Mouse (Mus musculus): ENCODE data around the gene Adamtsl1. TPM values are rescaled to one million over a fixed set of nuclear protein-coding genes. Genes with fewer than 3 reads are reported as not detected.
A peak's percentile ranks its signal among the peaks of the same experiment; 100 is the strongest.

Adamtsl1 gene
- total RNA-seq, 2 experiments from 2014 or later = 15.9 to 19.9 TPM

DNA sequence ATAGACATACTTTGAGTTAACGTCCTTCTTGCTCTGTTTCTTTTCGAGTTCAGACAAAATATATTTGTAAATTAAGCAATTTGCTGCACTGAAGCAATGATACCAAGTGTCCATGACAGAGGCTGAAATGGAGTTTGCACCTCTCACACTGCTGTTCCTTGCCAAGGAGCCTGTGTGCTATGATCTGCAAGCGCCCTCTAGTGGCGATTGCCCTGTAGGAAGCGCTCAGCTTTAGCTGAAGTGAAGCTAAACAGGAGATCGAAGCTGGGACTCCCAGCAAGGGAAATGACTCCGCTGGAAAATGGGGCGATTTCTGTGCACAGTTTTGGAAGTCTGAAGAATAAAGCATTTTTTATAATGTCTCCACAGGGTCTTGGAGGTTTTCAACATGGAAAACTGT lies 287.8 kb downstream of the Adamtsl1 start:
- peak; percentile 73 to 84 for DNase-seq

DNA sequence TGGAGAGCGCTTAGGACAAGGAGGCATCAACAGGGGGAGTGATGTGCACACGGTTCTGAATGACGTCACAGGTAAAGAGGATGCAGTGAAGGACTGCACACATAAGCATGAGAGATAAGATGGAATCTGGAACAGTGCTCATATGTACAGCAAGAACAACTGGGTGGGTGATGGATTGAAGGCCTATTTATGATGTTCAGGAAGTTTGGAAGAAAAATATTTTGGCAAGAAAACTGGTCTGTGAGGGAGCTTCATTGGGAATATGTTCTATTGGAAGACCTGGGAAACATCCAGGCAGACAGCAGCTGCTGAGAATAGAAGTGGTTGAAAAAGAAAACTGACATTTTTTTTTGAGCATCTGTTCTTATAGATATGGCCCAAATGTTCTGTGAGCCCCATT lies 300.4 kb downstream of the Adamtsl1 start:
- no peak for DNase-seq

DNA sequence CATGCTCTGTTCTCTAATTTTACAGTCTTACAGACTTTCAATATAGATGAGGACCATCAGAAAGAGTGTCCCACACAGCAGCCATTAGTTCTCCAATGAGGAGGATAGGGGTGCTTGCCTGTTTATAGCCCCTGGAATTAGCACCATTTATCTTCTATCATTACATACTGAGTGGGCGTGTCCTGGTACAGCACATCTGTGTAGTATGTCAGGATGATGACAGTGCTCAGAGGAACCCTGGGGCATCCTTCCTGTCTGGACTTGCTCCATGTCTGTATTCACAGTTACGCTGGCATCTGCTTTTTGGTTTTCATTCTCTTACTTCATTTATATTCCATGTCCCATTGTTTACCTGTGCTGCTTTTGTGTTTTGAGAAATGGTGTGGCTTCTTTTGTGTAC lies 304.5 kb downstream of the Adamtsl1 start:
- no peak for DNase-seq

DNA sequence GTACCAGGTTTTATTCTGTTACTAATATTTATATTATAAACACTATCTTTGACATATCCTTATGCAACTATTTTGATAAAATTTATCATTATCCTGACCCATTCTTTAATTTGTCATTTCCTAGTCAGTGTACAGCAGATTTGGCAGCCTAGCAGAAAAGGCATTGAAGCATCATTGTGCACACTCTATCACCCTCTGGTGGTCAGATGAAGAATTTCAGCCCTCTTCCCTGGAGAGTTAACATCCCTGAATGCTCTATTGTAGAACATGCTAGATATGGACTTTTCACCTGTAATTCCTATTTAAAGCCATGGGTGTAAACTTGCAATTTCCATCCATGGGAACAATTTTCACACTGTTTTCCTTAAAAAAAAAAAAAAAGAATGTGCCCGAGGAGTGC lies 305.2 kb downstream of the Adamtsl1 start:
- peak; percentile 17 to 49 for DNase-seq

DNA sequence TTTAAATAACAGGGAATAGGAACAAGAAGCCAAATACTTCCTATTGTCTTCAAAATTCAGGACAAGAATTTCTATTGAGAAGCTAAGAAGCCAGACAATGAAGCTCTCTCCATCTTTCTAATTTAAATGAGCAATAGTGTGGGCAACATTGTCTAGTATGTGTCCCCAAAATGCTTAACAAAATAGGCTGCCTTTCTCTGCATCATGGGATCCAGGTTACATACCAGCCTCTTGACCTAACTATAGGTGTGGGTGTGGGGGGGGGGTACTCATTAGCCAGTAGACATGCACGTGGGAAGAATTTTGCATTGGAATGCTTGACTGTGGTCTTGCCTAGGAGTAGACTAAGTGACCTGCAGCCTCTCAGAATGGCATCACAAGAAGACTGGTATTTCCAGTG lies 305.9 kb downstream of the Adamtsl1 start:
- DNase-seq = no peak

DNA sequence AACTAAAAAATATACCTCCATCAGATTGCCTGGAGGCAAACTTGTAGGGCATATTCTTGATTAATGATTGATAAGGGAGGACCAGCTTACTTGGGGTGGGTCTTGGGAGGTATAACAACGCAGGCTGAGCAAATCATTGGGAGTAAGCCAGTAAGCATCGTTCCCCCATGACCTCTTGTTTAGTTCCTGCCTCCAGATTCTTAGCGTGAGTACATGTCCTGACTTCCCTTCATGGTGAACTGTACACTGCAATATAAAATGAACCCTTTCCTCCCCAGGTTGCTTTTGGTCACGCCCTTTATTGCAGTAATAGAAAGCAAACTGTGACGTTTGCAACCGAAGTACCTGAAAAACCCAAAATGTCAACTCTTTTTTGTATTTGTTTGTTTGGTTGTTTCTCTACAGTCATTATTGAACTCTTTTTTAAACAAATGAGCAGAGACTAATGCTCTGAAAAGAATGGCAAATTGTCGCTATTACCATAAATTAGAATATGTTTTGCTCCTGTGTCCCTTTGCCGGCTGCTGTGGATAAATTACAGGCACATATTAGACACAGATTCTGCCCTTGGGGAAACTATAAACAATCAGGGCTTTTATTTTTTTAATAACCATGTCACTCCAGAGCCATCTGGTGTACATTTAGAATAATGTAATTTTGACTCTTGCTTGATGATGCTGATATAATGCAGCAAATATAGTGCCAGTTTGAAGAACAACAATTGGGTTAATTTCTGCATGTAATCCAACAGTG lies 310.2 kb downstream of the Adamtsl1 start:
- DNase-seq = no peak

DNA sequence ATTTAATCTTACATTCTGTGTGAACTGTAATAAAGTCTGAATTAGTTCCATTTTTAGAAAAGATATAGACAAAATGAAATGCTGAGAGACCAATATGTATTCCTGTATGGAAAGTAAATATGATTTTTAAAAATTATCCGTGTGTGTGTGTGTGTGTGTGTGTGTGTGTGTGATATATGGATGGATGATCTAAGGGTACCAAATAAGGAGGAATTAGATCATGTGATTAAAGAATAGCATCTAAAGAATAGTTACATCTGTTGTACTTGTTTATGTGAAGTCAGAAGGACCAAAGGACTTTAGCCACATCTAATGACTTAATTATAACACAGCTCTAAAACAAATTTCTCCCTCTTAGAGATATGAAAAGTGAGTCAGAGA lies 310.7 kb downstream of the Adamtsl1 start:
- DNase-seq = no peak

DNA sequence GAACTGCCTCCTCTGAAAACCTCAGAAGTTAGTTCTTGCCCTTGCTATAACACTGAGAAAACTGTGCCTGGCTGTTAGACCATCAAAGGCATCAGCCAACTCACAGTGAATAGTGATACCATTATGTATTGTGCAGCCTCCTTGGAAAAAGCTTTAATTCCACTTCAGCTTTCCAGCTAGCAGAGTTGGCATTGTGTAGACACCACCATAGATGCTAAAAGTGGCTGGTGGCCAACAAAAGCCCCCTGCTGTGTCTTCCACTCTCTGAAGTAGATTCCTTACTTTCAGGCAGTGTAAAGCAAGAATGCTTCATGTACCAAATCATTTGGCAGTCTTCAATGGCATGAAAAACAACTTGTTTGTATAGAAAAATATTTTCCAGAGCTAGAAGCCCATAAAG lies 323.1 kb downstream of the Adamtsl1 start:
- no peak for DNase-seq

DNA sequence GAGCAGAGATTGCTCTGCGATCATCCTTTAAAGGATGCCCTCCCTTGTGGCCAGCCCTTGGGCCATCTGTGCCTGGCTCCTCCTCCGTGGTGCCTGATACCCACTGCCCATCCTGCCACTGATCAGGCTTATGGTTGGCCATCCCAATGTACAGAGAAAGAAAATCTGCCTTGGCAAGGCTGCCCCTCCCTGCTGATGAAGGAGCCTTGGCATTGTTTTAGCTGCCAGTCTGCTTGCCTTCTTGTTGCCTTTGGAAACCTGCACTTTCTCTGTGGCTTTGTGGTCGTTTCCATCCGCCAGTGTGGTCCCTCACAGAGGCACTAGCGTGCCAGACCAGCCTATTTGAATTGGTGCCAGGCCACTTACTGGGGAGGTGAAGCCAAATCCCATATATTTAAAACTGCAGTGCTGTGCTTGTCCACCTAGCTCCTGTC lies 323.6 kb downstream of the Adamtsl1 start:
- peak; percentile 5 to 6 for DNase-seq

DNA sequence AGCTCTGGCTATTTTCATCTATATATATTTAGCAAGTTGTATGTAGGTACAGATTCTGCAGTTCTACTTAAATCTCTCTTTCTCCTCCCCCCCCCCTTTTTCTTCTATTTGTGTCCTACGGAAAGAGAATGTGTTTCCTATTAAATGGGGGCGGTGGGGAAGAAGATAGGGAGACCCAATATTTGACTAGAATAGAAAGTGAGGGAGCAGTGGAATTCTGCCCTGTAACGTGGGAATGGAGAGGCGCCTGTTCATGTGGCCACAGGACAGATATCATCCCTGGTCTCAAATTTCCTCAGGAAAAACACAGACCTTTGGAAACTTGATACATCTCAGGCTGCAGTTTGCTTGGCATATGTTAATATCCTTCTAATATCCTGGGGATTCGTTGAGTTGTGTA lies 324.1 kb downstream of the Adamtsl1 start:
- no peak for DNase-seq

DNA sequence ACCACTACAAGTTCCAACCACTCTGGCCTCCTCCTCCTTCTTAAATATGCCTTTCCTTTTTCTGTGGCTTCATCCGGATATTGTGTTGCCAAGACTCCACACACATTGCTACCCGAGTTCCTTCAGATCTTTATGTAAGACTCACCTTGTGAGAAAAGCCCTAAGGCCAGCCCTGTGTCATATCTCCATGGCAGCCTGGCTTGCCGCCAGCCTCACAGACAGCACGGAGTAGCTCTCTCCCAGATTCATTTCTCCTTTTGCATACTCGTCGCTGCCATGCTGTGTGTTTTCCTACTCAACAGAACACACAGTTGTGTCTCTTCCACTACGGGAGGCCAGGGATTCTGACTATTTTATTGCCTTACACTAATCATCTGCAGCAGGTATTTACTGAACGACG lies 328.1 kb downstream of the Adamtsl1 start:
- peak; percentile 46 to 49 for DNase-seq

DNA sequence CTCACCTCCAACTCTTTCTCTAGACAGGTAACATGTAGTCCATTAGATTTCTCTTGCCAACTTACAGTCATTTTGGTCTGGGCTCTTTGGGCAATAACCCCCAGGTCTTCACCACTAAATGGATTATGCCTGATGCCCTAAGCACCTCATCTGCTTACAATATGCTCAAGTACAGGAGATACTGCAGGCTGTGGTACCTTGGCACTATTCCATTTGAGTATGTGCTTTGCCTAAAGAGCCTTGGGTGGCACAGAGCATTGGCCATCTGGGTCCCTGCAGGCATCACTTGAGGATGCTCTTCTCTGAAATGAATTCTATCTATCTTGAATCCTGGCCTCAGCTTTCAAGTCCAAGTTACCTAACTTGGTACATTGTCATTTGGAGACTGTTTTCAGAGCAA lies 330.4 kb downstream of the Adamtsl1 start:
- DNase-seq = no peak

DNA sequence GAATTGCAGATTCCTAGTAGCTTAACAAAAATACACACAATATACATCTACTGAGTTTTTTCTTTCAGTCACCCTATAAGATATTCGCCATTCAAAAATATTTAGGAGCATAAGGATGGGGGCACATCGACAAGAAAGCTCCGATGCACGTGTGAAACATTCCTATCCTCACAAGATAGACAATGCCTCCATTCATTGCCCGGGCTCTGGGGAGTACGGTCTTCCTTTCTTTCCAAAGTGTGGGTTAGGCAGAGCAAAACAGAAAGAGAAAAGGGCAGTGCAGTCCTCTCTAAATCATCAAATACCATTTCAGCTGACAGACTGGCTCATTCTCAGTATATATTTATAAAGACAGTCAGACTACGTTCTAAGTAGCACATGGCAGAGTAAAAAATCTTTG lies 332.0 kb downstream of the Adamtsl1 start:
- DNase-seq = no peak

DNA sequence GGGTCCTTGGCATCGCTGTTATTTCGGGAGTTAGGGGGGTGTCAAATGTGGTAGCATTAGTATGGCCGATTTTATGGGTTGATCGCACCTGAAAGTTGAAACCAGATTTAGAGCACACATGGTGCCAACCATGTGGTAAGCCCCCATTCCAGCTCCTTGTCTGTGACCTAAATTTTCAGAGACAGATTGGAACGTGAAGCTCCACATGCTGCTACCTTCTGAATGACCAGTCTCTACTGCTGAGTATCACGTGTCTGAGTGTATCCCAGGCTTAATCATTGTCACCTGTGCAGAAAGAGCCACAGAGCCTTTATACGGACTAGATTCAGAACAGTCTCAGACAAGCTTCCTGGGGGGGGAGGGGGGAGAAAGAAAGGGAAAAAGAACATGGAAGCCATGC lies 339.4 kb downstream of the Adamtsl1 start:
- DNase-seq = no peak

DNA sequence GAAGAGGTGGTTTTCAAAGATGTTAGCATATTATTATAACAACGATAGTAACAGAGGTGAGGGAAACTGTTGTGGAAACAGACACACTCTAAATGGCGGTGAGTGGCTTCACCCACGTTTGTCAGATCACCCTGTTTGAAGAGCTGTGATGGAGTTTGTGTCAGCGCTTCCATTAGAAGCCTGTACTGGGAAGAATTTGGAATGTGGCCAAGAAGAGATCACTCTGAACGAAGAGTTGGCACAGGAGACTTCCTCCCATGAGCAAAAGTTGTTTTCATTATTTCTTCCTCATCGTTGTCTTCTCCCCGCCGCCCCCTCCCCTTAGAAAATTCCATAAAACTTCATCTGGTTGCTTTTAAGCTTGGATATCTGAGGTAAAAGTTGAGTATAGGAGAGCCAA lies 340.5 kb downstream of the Adamtsl1 start:
- no peak for DNase-seq

DNA sequence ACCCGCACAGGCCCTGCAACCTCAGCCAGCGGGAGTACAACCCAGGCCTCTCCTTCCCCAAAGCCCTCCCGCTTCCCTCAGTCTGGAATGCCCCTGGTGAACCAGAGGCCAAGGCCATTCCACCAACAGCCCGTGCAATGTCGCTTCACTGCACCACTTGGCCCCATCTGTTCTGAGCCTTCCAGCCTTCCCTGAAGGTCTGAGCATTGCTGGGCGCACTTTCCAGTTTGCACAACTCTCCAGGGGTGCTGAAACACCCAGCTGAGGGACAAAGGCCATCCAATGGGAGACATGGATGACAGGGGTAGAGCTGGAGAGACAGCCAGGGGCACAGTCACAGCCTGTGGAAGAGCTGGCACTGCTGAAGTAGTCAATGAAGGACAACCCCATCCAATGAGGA lies 365.4 kb downstream of the Adamtsl1 start:
- DNase-seq = peak; percentile 9 to 29

DNA sequence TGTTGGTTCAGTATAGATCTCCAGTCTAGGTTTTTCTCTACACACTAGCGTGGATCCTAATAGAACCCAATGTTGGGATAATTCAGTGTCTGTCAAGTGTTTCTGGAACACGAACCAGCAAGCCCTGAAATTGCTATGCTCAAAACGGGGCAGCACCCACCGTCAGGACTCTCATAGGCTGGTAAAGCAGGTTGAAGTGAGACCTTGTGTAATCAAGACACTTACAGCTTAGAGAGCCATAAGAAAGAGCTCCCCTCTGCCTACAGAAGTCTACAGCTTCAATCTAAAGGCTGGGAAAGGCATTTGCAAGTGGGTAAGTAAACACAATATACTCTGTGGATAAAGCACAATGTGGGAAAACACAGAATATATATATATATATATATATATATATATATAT lies 367.3 kb downstream of the Adamtsl1 start:
- no peak for DNase-seq

DNA sequence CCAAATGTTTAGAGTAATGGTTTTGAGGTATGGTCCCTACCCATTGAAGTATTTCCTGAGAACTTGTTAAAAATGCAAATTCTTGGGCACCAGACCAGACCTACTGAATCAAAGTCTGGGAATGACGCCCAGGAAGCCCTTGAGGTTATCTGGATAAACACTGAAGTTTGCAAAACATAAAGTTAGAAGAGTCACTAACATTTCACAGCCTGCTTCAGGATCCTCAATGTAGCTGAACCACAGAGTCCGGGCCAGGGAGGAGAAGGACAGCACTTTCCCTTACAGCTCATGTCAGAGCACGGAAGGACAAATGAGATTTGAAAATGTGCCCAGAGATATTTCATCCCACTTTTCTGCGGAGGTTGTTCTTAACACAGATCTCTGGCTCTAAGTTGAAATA lies 370.1 kb downstream of the Adamtsl1 start:
- DNase-seq = peak in 1 of 2 experiments; percentile 3

DNA sequence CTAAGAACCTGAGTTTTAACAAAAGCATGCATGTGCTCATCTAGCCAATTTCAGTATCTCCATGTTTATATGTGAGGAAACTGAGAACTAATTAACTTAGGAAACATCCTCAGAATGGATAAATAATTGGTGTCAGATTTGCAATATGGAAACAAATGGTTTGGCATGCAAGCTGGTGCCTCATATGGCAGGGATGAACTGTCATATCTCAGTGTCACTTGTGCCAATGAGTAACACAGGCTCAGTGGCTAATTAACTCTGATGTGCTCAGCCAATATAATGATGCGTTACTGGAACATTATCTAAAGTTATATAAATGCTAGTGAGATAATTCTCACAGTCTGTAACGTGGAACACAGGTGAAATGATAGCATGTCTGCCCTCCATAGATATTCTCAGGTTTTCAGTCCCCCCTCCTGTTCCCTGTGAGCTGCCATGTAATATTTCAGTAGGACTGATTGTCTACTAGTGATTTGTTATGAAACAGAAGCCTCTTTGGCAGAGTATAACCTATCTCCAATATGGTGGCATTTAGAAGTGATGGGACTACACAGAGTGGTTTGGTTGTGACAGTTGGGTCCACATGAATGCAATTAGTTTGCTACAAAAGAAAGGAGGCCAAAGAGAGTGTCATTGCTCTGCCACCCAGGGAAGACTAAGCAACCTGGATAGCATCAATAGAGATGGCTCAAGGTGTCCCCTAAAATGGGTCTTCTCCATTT lies 376.1 kb downstream of the Adamtsl1 start:
- no peak for DNase-seq

DNA sequence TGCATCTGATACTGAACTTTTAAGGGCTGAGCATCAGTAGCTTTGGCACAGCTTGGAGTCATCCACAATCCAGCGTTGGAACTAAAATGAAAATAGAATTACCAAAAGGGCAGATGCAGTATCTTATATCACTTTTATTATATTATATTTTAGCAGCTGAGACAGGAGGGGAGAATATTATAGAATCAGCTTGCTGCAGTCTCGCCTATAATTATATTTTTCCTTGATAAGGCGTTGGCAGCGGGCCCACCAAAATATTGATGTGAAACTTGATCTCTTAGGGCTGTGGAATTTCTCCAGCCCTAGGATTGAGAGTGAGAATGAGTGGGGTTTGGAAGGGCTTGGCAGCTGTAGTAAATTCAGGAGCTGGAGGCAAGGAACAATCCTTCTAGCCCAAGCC lies 387.3 kb downstream of the Adamtsl1 start:
- DNase-seq = peak in 1 of 2 experiments; percentile 3

DNA sequence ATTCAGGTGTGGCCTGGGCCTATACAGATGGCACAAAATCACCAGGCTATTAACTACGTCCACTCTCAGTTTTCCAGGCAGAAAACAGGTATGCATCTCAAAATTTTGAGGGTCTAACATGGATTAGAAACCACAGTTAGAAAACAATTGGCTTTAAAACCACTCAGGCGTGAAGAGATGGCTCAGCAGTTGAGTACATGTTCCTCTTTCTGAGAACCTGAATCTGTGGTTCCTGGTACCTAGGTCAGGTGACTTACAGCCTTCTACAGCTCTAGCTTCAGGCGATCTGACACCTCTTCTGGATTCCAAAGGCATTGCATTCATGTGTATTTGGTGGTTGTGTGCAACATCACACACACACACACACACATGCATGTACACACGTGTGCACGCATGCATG lies 390.2 kb downstream of the Adamtsl1 start:
- DNase-seq = no peak

DNA sequence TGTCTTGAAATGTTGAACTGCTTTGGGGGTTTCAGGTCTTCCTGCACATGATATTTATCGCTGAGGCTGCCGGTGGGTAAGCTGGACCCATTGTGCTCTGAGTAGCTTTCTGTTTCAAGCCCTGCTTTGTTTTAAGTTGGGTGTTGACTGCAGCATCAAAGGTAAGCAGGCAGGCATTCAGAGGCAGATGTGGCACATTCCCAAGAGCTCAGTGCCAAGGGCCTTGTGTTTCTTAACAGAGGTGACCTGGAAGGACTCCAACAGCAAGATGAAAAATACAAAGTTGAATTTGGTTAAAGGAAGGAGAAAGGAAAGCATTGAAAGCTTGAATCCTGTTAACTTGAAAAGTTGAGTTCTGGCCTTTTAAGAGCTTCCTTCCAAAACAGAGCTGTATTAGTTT lies 402.1 kb downstream of the Adamtsl1 start:
- peak; percentile 15 to 50 for DNase-seq

DNA sequence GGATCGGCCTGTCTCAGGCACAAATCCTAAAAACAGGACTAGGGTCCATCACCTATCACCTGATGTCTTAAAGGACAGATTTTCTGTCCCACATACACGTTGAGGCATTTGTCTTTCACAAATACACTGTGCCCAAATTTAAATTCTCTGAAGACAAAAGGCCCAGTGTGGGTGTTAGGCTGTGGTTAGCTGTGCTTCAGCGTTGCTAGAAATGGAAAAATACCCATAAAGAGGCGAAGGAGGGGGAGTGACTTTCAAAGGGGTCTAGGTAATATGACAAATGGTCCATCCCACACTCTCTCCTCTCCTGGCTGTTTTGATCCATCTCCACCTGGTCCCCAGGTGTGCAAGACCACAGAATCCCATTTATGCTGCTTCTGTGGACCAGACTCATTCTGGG lies 404.4 kb downstream of the Adamtsl1 start:
- no peak for DNase-seq

DNA sequence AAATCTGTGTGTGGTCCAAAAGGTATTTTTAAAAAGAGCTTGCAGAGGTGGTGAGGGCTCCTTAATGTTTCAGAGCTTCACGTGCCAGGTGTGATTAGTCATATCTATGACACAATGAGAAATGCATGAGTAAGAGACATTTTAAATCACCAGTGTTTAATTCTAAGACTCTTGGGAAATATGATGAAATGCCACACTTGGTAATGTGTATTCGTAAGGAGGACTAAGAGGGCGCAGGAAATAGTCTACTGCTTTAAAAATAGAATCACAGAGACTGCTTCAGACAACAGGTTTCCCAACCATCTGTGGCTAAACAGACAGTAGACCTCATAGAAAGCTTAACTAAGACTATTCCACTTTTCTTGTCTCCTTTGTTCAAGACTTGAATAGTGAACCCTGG lies 406.5 kb downstream of the Adamtsl1 start:
- no peak for DNase-seq
